Mouse (Mus musculus): ENCODE results near the gene Akap12.
A peak's percentile ranks its signal among the peaks of the same experiment; 100 is the strongest.

Gene Akap12

DNA sequence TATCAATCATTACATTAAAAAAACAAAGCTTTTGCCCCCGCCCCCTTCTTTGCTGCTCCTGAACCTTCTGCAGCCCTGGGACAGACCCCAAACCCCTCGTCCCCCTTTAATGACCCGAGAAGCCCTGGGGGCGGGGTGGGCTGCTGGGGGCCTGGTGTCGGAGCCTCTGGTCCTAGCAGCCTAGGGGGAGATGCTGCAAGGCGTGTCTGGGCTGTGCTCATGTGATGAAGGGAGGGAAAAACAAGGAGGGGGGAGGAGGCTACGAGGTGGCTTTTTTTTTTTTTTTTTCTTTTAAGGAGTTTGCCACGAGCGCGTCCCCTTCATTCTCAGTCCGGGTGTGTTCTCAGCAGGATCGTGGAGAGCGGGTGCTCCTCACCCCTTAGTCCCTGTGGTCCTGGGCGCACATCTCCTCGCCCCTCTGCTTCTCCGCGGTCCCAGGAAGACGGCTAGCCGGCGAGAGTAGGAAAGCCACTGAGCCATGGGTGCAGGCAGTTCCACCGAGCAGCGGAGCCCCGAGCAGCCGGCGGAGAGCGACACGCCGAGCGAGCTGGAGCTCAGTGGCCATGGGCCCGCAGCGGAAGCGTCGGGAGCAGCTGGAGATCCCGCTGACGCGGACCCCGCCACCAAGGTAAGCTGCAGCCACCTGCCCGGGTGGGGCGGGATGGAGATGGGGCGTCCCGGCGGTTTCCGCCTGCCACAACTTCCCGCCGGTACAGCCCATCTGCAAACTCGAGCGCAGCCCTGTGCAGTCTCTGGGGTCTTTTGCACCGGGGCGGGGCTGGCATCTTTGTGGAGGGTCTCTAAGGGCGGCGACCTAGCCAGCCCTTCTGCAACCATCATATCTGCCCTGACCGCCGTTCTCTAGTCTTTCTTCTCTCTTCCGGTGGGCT is at the start of gene Akap12:
TSS of gene Akap12 (plus strand) at position 340 of the 890 bp plus-strand sequence.
- peak; percentile 60 for DNase-seq

DNA sequence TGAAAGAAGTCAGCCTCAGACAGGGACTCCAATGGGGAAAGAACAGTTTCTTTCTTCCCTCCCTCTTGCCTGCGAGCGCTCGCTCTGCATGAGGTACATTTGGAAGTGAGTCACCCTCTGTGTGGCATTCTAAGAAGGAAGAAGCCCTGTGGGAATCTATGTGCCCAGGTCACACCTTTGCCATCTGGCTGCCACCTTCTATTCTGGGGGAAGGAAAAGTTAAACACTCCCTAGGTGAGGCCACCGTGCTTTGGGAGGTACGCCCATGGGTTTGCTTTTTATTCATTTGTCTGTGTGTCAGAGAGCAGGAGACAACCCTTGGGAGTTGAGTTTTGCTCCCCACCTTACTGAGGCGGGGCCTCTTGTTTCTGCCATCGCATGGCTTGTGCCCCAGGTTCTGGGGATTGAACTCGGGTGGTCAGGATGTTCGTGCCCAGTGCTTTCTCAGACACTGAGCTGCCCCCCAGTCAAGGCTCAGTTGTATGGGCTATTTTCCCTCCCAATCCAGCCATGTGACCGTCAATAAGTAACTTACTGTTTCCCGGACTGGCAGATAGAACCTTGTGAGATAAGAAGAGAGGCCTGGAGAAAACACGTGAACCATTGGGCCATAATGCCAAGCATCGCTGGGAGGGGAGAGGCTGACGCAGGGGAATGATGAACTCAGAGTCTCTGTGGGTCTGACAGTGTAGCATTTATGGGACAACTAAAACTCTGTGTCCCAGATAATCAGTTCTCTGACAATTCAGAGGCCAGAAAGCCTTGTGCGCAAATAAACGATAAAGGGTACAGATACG is 35.4 kb upstream of the Akap12 start:
- no peak for DNase-seq

DNA sequence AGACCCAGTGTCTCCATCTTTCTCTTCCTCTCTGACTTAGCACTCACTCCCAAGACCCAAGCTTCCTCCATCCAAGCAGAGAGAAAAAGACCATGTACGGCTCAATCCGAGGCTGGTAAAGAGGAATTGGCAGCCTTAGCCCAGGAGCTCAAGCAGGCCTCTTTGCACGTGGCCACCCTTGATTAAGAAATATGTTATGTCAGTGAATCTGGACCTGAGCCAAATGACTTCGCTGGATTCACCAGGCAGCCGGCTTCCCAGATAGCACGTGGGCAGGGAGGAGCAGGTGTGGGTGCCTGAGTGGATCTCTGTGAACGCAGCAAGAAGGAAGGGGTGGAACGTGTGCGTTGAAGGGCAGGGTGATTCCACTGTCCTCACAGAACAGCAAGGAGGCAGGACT is 33.1 kb upstream of the Akap12 start:
- peak; percentile 11 for DNase-seq

DNA sequence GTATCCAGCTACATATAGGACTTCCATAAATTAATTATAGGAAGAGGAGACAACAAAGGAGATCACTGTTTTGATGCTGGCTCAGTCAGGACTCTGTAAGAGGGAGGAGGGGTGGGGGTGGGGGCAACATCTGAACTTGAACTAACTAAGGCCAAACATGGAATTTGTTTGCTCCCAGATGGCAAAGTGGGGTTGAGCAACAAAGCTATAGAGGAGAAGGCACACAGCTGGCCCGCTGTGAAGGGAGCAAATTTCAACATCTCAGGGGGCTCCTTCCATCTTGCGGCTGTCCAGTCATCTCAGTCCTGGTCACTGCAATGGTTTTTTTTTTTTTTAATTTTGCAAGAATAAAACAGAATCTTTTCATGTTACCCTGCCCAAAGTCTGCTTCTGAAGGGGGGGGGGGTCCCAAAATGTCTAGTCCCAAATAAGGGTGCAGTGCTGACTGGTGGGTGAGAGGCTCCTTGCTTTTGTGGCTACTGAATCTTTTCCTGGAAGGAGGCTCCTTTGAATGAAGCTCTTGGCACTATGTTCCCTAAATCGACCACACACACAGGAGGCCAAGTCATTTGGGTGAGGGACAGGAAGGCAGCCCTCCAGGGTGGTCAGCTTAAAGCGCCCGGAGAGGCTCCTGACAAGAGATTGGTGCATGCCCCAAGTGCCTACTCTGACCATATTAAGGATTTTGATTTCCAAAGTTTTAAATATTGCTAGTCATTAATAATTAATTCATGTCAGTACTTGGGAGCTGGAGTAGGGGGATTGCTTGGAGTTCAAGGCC is 26.2 kb upstream of the Akap12 start:
- DNase-seq, result no peak

DNA sequence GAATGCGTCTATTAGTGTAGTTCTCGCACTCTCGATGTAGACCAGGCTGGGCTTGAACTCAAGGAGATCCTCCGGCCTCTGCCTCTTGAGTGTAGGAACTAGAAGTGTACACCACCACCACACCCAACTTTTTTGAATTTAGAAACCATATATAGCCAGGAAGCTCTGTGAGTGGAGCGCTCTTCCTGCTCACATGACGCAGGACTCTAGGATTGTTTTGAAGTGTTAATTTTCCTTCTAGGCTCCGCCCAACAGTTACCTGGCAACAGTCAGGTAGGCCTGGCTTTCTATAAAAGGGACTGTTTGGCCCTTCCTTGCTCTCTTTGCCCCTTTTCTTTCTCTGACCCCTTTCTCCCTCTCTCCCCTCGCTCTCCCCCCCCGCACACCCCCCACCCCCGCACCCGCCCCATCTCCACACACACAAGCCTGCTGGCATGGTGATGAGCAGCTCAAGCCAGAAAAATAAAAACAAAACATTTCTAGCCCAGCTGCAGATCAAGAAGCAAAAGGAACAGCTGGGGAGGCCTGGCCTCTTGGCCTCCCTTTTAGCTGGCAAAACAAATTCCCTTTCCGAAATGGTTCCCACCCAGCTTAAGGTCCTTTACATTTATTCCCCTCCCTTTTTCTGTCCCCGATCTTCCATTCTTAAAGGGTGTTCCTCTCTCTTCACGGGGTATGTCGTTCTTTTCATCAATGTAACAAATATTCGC is 22.4 kb upstream of the Akap12 start:
- no peak for DNase-seq

DNA sequence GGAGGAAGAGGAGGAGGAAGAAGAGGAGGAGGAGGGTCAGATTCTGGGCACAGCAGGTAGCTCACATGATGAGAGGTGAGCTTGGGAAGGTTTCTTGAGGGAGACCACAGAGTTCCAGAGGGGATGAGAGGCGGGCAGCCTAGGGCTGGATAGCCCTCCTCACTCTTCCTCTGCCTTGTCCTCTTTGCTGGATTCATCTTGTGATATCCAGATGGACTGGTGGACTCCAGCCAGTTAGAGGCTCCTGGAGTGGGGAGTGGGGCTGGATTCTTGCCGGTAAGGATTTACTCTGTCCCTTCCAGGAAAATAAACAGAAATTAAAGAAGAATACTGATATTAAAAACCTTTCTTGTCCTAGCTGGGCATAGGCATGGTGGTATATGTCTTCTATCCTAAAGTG is 20.4 kb upstream of the Akap12 start:
- DNase-seq, result no peak

DNA sequence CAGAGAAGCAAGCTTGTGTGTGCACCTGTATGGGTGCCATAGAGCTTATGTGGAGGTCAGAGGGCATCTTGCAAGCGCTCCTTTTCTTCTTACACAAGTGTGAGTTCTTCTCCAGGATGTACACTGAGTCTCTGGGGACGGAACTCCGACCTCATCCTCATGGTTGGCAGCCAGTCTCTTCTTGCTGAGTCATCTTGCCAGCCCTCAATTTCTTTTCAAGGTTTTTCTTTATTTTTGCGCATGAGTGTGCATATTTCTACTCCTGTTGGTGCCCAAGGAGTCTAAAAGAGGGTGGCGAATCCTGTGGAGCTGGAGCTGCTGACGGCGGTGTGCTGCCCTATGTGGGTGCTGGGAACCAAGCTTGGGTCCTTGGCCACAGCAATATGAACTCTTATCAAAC is 19.8 kb upstream of the Akap12 start:
- DNase-seq, result no peak

DNA sequence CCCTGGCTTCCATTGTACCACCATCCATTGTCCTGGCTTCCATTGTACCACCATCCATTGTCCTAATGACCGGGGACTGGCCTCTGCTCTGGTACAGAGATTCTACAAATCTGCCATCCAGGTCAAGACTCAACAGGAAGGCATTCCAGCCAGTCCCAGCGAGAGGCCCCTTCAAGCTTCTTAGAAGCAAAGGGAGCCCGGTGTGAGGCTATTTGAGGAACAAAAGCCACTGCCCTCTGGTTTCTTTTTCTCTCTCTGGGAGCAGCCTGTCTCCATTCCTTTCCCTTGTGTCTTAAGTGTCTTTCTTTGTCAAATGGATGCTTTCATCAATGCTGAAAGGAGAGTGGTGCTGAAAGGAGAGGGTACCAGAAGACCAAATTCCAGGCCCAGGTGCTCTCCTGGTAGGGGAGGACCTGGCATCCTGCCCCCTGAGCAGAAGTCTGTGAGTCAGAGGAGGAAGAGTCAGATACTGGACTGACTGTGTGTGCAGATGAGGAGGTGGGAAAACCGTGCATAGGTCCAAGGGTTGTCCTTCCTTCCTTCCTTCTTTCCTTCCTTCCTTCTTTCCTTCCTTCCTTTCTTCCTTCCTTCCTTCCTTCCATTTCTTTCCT is 16.8 kb upstream of the Akap12 start:
- no peak for DNase-seq

DNA sequence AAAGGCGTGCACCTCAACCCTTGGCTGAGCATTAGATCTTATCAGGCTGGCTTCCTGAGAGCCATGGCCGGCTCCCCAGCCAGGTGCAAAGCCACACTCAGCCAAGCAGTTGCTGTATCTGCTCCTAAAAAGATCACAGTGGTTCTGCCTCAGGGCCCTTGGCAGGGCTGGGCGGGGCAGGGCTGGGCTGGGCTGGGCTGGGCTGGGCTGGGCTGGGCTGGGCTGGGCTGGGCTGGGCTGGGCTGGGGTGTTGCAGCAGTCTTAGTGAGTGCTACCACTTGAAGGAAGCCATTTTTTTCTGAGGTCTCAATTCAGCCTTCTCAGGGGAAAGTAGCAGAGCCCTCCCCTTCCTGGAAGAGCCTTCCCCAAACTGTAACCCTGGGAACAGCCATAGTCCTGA is 15.5 kb upstream of the Akap12 start:
- no peak for DNase-seq

DNA sequence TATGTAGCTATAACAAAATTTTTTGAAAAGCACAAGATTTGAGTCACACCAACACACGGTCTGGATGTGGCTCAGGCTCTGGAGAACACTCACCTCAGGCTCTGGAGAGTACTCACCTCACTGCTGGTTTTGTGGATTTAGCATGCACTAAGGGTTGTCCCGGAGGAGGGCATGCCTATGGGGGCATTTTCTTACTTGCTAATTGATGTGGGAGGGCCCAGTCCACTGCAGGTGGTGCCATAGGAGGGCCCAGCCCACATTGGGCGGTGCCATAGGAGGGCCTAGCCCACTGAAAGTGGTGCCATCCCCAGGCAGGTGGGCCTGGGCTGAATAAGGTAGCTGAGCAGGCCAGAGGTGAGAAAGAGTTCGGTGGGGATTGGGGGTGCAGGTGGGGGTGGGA is 12.6 kb upstream of the Akap12 start:
- DNase-seq, result no peak

DNA sequence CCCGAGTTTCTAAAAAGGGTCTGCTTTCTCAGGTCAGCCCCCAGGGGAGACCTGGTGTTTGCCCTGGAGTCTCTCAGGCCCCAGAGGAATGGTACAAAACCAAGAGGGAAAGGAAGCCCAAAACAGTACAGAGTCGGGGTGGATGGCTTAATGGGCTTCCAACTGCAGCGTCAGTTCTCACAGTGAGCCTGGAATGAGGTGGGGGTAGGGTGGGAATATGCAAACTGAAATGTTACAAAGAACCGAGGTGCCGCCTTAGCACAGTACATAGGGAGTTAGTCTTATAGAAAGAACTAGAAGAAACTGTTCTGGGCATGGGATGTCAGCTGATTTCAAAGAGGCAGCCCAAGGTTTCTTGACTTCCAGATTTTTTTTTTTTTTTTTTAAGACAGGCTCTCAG is 11.7 kb upstream of the Akap12 start:
- no peak for DNase-seq

DNA sequence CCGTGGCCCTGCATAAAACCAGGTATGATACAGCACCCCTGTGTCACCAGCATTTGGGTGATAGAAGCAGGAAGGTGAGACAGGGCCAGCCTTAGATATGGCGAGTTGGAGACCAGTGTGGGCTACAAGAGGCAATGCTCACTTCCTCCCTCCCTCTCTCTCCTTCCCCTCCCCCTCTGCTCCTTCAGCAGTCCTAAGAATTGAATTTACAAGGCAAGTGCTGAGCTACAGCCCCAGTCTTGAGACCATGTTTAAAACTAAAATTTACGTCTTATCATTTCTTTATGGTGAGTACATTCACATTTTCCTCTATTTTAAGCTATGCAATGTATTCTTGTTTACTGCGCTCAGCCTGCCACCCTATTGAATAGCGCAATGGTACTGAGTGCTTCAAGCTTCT is 5.3 kb upstream of the Akap12 start:
- no peak for DNase-seq

DNA sequence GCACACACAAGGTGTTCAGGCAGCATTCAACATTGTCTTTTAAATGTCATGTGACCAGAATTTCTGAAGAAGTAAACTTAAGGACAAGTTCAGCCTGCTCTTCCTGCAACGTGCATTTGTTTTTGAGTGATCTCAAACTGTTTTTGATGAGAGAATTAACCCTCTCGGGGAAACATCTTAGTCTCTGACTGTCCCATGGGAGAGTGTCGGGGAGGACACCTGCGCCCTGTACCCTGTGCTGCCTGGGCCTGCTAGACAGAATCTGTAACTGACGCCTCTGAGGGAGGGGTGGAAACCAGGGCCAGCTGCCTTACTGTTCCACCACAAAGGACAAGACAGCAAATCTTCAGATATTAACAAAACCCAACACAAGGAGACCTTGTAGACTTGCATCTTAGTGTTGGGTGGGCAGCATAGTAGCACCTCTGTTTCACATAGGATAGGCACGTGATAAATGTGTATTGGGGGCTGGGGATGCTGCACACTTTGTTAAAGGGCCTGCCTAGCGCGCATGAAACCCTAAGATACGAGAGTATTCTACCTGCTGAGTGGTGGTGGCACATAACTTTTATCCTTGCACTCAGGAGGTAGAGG is 4.7 kb upstream of the Akap12 start:
- no peak for DNase-seq

DNA sequence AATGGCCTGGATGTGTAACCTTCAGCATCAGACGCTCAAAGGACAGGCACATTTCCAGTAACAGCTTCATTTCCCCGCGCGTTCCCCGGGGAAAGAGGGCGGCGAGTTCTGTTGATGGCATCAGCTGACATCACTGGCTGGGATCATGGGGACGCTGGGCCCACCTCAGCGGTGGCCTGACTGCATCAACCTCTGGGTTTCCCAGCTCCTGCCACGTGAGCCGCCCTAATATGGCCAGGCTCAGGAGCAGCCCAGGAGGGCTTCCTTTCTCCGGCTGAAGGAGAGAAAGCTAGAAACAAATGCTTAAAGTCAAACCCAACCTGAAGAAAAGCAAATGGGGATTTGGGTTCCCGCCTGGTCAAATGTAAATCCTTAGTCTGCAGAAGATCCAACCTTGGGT is 539 bp upstream of the Akap12 start:
- peak; percentile 63 for DNase-seq

DNA sequence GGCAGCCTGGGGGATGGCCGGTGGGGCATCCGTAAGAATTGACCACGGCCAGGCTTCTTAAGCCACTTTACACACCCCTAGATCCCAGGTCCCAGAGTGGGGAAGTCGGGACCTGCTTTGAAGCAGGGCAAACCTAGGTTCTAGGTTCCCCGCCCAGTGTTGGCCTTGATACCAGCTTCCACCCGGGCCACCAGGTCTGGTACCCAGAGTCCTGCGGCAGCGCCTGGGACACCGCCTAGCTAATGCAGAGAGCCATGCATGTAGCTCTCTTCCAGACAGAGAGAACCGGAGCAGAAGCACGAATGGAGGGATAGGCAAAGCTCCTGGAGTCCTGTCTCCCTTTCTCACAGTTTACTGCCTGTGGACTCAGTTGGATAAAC is 741 bp downstream of the Akap12 start:
- no peak for DNase-seq

DNA sequence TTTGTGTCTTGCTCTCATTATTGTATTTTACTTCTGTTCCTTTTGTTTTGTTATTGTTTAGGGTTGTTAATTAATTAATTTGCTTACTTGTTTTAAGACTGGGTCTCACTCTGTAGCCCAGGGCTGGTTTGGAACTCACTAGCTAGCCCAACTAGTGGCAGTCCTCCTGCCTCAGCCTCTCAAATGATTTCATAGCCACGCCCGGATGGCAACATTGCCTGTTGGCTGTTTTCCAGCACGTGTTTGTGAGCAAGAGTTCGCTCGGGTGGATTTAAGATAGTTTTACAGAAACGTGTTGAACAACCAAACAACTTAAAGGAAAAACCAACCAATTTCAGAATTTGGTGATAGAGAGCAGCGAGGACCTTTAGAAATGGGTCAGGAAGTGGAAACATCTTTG is 1.3 kb downstream of the Akap12 start:
- peak; percentile 33 for DNase-seq

DNA sequence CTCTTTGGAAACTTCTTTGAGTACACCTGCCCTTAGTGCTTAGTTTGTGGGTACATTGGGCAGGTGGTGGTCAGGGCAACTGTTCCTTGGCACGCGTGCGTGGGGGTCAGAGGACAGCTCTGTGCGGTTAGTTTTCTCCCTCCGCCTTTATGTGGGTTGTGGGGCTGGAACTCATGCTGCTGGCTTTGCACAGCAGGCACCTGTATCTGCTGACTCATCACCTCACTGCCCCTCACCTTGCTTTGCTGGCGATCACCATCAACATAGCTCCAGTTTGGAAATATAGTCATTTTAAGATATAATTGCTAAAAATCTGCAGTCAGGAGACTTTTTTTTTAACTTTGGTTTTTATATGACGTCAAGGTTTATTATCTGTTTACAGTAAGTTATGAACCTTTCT is 2.0 kb downstream of the Akap12 start:
- DNase-seq, result no peak

DNA sequence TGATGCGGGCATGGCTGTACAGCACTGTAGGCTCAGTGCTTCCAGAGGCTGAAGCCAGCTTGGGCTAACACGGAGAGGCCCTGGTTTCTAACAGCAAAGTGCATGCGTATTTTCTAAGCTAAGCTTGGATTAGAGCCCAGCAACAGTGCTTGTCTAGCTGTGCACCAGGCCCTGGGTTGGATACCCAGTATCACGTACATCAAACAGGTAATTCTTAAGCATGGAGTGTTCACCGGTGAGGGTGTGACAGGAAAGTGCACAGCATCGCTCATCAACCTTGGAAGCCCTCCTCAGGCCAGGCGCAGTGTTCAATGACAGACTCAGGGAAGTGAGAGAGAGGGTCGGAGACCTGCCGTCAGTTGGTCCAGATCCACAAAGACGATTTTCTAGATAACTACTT is 9.4 kb downstream of the Akap12 start:
- DNase-seq, result peak; percentile 29

DNA sequence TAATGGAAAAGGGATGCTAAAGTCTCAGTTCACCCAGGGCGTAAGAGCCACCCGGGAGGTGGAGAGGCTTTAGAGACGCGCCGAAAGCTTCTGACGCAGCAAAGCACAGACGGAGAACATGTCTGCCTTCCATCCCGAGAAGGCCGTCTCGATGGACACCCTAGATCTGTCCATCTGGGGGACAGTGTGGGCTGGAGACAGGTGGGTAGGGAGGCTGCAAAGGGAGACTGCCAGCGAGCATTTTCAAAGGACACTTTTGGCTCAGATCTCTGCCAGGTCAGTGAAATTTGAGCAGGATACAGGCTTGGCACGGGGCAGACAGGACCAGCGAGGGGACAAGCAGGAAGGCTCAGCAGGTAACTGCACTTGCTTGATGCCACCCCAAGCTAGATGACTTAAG is 9.9 kb downstream of the Akap12 start:
- DNase-seq, result peak; percentile 47

DNA sequence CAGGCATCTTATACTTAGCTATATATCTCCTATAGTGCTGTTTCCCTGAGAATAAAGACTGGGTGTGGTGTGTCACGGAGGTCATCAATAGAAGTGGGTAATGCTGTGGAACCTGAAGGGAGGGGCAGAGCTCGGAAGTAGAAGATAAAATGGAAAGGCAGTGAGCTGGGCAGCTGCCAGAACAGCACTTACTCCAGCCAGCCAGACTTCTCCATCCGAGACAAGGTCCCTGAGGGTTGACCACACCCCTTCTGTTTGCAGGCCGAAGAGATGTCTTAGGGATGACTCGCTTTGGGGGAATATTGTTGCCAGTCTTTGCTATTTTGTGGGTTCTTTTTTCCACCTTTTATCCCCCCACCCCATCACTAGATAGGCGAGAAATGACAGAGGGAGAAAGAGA is 11.9 kb downstream of the Akap12 start:
- no peak for DNase-seq

DNA sequence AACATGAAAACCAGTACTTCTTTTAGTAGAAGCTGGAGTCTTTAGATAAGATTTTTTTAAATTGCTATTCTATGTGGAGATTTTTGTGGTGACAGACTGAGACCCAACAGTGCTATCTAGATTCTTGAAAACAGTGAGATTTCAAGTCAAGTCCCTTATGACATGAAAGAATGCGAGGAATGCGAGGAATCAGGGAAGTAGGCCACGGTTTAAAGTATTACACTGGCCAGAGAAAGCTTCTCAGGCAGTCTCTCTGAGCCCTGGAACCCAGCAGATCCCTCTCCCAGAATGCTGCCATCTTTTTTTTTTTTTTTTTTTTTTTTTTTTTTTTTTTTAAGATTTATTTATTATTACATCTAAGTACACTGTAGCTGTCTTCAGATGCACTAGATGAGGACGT is 16.2 kb downstream of the Akap12 start:
- no peak for DNase-seq

DNA sequence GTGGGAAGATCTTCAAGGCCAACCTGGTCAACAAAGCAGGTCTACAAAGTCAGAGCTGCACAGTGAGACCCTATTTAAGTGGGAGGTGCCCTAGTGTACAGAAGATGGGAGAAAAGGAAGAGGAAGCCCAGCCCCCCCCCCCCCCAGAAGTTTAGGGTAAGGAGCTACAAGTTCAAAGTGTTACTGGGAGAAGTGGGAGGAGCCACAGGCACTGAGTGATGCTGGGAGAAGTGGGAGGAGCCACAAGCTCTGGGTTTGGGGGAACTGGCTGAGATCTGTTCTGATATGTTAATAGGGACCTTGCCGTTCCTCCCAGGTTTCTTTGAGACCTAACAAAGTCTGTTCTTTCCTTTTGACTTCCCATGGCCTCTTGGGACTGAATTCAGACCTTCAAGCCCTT is 18.6 kb downstream of the Akap12 start:
- no peak for DNase-seq
